Mouse (Mus musculus): Measurements from ENCODE around the gene Scgb2b11.
"Not testable (repeated sequence)": the region's sequence is repeated elsewhere in the genome, so short reads cannot be mapped to it uniquely, and the experiment has no call there.

Gene Scgb2b11

GRCm38 (mm10) chr7:32211045-32211444 lies at the start of gene Scgb2b11:
Gene Scgb2b11 (minus strand): TSS chr7:32211145.
- not testable (repeated sequence) for DNase-seq

- DNase-seq = not testable (repeated sequence)
Measured at GRCm38 (mm10) chr7:32222540-32222939, 11.6 kb upstream of the Scgb2b11 start, which contains the start of gene Scgb1b11. Gene Scgb1b11 (plus strand): TSS chr7:32222840.
